Mouse (Mus musculus) midbrain, embryonic 15.5 days (tissue): Measurements from ENCODE around the gene Ccdc81. TPM values are rescaled to one million over a fixed set of nuclear protein-coding genes. Genes with fewer than 3 reads are reported as not detected.

Experiments
- ATAC-seq: fragments of 200-750 bp; cut with Nextera tagmentation; replicated peaks from 2 replicates; pipeline ENCODE4 v1.8.0; 2017; ENCODE audit warnings: moderate TSS enrichment
- H3K27ac ChIP-seq: fragments of 300-500 bp; sonication (generic); 2 replicates; pipeline ENCODE4 v1.5.1; 2015; ENCODE audit warnings: mild to moderate bottlenecking, inconsistent platforms
- H3K27me3 ChIP-seq: fragments of 300-500 bp; sonication (generic); replicated peaks from 2 replicates; pipeline ENCODE4 v1.6.1; 2015; ENCODE audit warnings: inconsistent platforms
- H3K36me3 ChIP-seq: fragments of 300-500 bp; sonication (generic); replicated peaks from 2 replicates; pipeline ENCODE4 v1.6.1; 2015; ENCODE audit warnings: inconsistent platforms
- H3K4me1 ChIP-seq: fragments of 300-500 bp; sonication (generic); 2 replicates; pipeline ENCODE4 v1.6.1; 2015; ENCODE audit warnings: inconsistent platforms
- H3K4me2 ChIP-seq: fragments of 300-500 bp; sonication (generic); 2 replicates; pipeline ENCODE4 v1.6.1; 2015; ENCODE audit warnings: inconsistent platforms, mild to moderate bottlenecking, moderate library complexity
- H3K4me3 ChIP-seq: fragments of 300-500 bp; sonication (generic); 2 replicates; pipeline ENCODE4 v1.5.1; 2015; ENCODE audit warnings: mild to moderate bottlenecking, inconsistent platforms
- H3K9ac ChIP-seq: fragments of 300-500 bp; sonication (generic); 2 replicates; pipeline ENCODE4 v1.6.1; 2015; ENCODE audit warnings: mild to moderate bottlenecking, inconsistent platforms
- H3K9me3 ChIP-seq: fragments of 300-500 bp; sonication (generic); 2 replicates; pipeline ENCODE4 v1.6.1; 2016; ENCODE audit warnings: inconsistent platforms
- WGBS: fragments of 180-500 bp; shearing (Covaris S2); methylation state at CpG from one replicate; pipeline ENCODE4 v1.1.7; 2015; ENCODE audit warnings: mixed read lengths; 5-methylcytosine and 5-hydroxymethylcytosine counted together
- polyA plus RNA-seq: library from polyadenylated mRNA; unstranded; fragments of >200 nt; fragmentation: Nextera tagmentation; extraction: Ambion mirVana; gene quantifications from 2 replicates; pipeline ENCODE4 v1.2.1, GENCODE M21; 2015

The Ccdc81 gene
- polyA plus RNA-seq, 1 experiment from 2014 or later: 1.1 TPM

- no peaks in the 10 kb centered on the region for H3K4me1 ChIP-seq
- H3K27ac ChIP-seq: no peak overlapping the region
- no peaks in the 10 kb centered on the region for H3K9me3 ChIP-seq
- H3K4me3 ChIP-seq: no peak overlapping the region
- H3K9ac ChIP-seq: no peak overlapping the region
- H3K4me2 ChIP-seq: no peak overlapping the region
- no peaks in the 10 kb centered on the region for H3K27me3 ChIP-seq
- WGBS: 65% methylated on average over 7 of the region's 7 CpGs
- H3K36me3 ChIP-seq: no peaks in the 10 kb centered on the region
- ATAC-seq: no peak; the same call in 1 of the 2 replicates
Measured at GRCm38 (mm10) chr7:89829201-89829600, 74.2 kb downstream of the Ccdc81 start.

- H3K4me2 ChIP-seq: no peak overlapping the region
Measured at GRCm38 (mm10) chr7:89828436-89829065, 74.9 kb downstream of the Ccdc81 start.

More at GRCm38 (mm10) chr7:89828436-89829065, 74.9 kb downstream of the Ccdc81 start:
- no peaks in the 10 kb centered on the region for H3K4me1 ChIP-seq
- H3K9ac ChIP-seq: no peak overlapping the region
- H3K36me3 ChIP-seq: no peaks in the 10 kb centered on the region
- no peak overlapping the region for H3K27ac ChIP-seq
- 82% methylated on average over 4 of the region's 4 CpGs for WGBS
- ATAC-seq: no peak
- H3K9me3 ChIP-seq: no peaks in the 10 kb centered on the region
- no peak overlapping the region for H3K4me3 ChIP-seq
- no peaks in the 10 kb centered on the region for H3K27me3 ChIP-seq

Other genes with a start within 250 kb of the Ccdc81 start
- gene Hikeshi, start 37.6 kb upstream of the Ccdc81 start, polyA plus RNA-seq: 111 and 117 TPM in 2 replicates
- 33.0 and 33.3 TPM in 2 replicates for gene Eed, start 77.4 kb upstream of the Ccdc81 start, polyA plus RNA-seq
- 38.1 and 39.1 TPM in 2 replicates for gene Picalm, start 226.6 kb upstream of the Ccdc81 start, polyA plus RNA-seq